Mouse (Mus musculus): ENCODE measurements around the gene Tfr2.

DNA sequence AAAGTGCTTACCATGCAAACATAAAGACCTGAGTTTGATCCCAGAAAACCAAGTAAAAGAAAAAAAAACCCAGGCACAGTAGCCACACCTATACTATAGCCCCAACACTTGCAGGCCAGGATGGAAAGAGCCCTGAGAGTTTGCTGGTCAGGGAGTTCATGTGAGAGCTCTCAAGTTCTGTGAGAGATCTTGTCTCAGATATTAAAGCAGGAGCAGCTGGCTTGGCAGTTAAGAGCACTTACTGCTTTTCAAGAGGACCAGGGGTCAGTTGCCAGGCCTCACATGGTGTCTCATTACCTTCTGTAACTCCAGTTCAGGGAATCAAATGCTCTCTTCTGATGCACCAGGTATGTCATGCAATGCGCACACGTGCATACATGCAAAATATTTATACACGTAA lies 34.9 kb upstream of the Tfr2 start:
- TF ChIP-seq POLR2A (IDR thresholded peaks at IDR 0.05; ENCODE audit: low read depth, low read length) (no peak), CTCF (IDR thresholded peaks at IDR 0.05; ENCODE audit: extremely low read depth, insufficient read length, insufficient replicate concordance, low read depth, low read length) (no peak)
